Mouse (Mus musculus) forebrain, embryonic 11.5 days (tissue): ENCODE measurements around the gene Maats1. TPM values are rescaled to one million over a fixed set of nuclear protein-coding genes. Genes with fewer than 3 reads are reported as not detected.

Source experiments
- ATAC-seq: fragments of 200-750 bp; cut with Nextera tagmentation; replicated peaks from 2 replicates; pipeline ENCODE4 v1.8.0; 2017; ENCODE audit warnings: moderate TSS enrichment; ENCODE audit not compliant: low FRiP score
- DNase-seq: peaks from one replicate; pipeline ENCODE4 v3.0.0-alpha.2; 2017; ENCODE audit warnings: low spot score
- H3K27ac ChIP-seq: fragments of 300-500 bp; sonication (generic); 2 replicates; pipeline ENCODE4 v1.5.1; 2014; ENCODE audit warnings: low read depth, low read length
- H3K27me3 ChIP-seq: fragments of 300-500 bp; sonication (generic); 2 replicates; pipeline ENCODE4 v1.6.1; 2014; ENCODE audit warnings: mild to moderate bottlenecking, low read length, mixed read lengths; ENCODE audit not compliant: control insufficient read depth, insufficient read depth
- H3K36me3 ChIP-seq: fragments of 300-500 bp; sonication (generic); 2 replicates; pipeline ENCODE4 v1.6.1; 2014; ENCODE audit warnings: mild to moderate bottlenecking, low read length, moderate library complexity, mixed read lengths; ENCODE audit not compliant: control insufficient read depth, insufficient read depth
- H3K4me1 ChIP-seq: fragments of 300-500 bp; sonication (generic); replicated peaks from 2 replicates; pipeline ENCODE4 v1.6.1; 2014; ENCODE audit warnings: low read length, mixed read lengths; ENCODE audit not compliant: control insufficient read depth, insufficient read depth
- H3K4me2 ChIP-seq: fragments of 300-500 bp; sonication (generic); 2 replicates; pipeline ENCODE4 v1.6.1; 2014; ENCODE audit warnings: low read depth, mild to moderate bottlenecking, low read length, moderate library complexity, mixed read lengths; ENCODE audit not compliant: severe bottlenecking
- H3K4me3 ChIP-seq: fragments of 300-500 bp; sonication (generic); 2 replicates; pipeline ENCODE4 v1.5.1; 2014; ENCODE audit warnings: low read depth, low read length
- H3K9ac ChIP-seq: fragments of 300-500 bp; sonication (generic); 2 replicates; pipeline ENCODE4 v1.6.1; 2014; ENCODE audit warnings: low read length
- H3K9me3 ChIP-seq: fragments of 300-500 bp; sonication (generic); 2 replicates; pipeline ENCODE4 v1.6.1; 2016; ENCODE audit warnings: low read length, mixed read lengths; ENCODE audit not compliant: control insufficient read depth
- WGBS: fragments of 180-500 bp; shearing (Covaris S2); extraction: QIAGEN DNeasy Blood & Tissue Kit; methylation state at CpG from one replicate; pipeline ENCODE4 v1.1.7; 2014; 5-methylcytosine and 5-hydroxymethylcytosine counted together
- polyA plus RNA-seq: library from polyadenylated mRNA; unstranded; fragments of >200 nt; fragmentation: Nextera tagmentation; extraction: Ambion mirVana; gene quantifications from 2 replicates; pipeline ENCODE4 v1.2.1, GENCODE M21; 2014

Gene Maats1
- polyA plus RNA-seq, 1 experiment from 2014 or later = 0.41 TPM

DNA sequence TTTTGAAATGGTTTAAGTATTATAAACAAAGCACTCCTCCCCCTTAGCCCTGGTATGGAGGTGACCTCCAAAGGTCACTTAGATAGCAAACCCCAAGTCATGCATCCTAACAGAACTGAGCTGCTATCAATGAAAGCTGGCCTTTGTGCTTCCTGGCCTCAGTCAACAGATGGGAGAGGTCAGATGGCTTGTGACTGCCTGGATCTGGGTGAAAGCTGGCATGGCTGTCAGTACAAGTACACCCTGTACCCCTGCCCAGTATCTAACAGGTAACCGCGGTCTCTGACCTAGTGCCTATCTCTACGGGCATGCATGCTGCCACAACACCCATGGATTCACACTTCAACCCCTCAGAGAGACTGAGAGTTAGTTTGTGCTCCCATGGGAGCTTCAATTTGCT, 54.2 kb downstream of the Maats1 start:
- Histone ChIP-seq H3K4me3 (no peak overlapping the region), H3K9me3 (no peaks in the 10 kb centered on the region), H3K27me3 (no peaks in the 10 kb centered on the region), H3K4me2 (no peak overlapping the region), H3K27ac (no peak overlapping the region), H3K36me3 (no peaks in the 10 kb centered on the region), H3K4me1 (no peaks in the 10 kb centered on the region), H3K9ac (no peak overlapping the region)
- 91% methylated on average over 3 of the region's 3 CpGs for WGBS
- DNase-seq (no peak), ATAC-seq (no peak)

DNA sequence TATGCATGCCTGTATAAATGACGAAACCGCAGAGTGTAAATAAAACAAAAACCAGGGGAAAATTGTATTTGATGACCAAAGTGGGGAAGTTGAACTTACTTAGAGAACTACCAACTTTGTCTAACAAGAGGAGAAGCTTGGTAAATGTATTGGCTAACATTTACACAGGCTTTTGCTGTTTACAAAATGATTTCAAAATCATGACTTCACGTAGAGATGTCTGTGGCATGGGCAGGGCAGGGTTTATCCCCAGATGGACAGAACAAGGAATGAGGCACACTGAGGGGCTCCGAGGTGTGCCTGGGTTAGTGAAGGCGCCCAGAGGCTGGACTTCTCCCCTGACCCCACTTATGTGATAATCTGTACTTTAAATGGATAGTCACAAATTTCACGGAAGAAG, 54.6 kb downstream of the Maats1 start:
- peak; percentile 18 for DNase-seq

DNA sequence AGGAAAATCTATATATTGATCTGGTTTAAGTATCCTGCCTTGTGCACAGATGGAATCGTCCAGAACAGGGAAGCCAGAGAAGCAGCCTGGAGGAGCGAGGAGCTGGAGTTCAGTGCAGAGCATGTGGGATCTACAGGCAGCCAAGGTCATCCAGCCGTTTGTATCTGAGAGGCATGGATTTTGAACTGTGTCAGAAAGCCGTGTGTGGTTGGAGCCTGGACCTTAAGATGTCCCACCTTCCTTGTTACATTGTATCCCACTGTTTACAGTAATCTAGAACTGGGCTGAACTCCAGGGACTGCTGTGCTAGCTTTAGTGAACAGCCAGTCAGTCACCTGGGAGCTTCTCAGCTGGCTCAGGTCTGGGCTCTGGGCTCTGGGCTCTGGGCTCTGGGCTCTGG, 55.4 kb downstream of the Maats1 start:
- WGBS = 83% methylated on average over 4 of the region's 4 CpGs
- DNase-seq = peak; percentile 38

More for the DNA sequence above, 54.6 kb downstream of the Maats1 start:
- H3K9me3 ChIP-seq = no peaks in the 10 kb centered on the region
- ATAC-seq = no peak
- H3K4me1 ChIP-seq = no peaks in the 10 kb centered on the region
- H3K36me3 ChIP-seq = no peaks in the 10 kb centered on the region
- no peak overlapping the region for H3K27ac ChIP-seq
- H3K4me2 ChIP-seq = no peak overlapping the region
- WGBS = 81% methylated on average over 6 of the region's 6 CpGs
- H3K27me3 ChIP-seq = no peaks in the 10 kb centered on the region
- no peak overlapping the region for H3K9ac ChIP-seq
- H3K4me3 ChIP-seq = no peak overlapping the region

DNA sequence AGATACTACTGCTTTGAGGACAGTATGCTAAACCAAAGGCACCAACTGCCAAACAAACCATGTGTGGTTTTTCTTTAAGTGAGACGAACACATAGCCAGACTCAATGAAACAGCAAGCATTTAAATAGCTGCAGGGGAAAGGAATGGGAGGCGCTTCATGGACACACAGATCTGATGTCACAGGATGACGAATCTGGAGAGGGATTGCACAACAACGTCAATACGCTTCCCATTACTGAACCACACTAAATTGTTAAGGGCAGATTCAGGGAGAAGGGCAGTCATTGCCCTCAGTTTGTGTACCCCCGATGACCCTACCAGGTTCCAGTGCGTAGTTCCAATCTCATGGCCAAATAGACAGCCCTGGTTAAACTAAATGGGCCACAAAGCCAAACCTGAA, 56.1 kb downstream of the Maats1 start:
- no peak overlapping the region for H3K4me2 ChIP-seq
- no peaks in the 10 kb centered on the region for H3K4me1 ChIP-seq
- no peaks in the 10 kb centered on the region for H3K36me3 ChIP-seq
- no peak overlapping the region for H3K4me3 ChIP-seq
- no peak overlapping the region for H3K27ac ChIP-seq
- WGBS = 87% methylated on average over 7 of the region's 7 CpGs
- ATAC-seq (no peak), DNase-seq (peak; percentile 13)
- H3K9ac ChIP-seq = no peak overlapping the region
- H3K9me3 ChIP-seq = no peaks in the 10 kb centered on the region
- H3K27me3 ChIP-seq = no peaks in the 10 kb centered on the region

More for the DNA sequence above, 55.4 kb downstream of the Maats1 start:
- no peak overlapping the region for H3K9ac ChIP-seq
- H3K4me1 ChIP-seq = no peaks in the 10 kb centered on the region
- no peaks in the 10 kb centered on the region for H3K27me3 ChIP-seq
- H3K27ac ChIP-seq = no peak overlapping the region
- no peaks in the 10 kb centered on the region for H3K36me3 ChIP-seq
- no peak overlapping the region for H3K4me2 ChIP-seq
- no peak for ATAC-seq
- H3K4me3 ChIP-seq = no peak overlapping the region
- H3K9me3 ChIP-seq = no peaks in the 10 kb centered on the region

DNA sequence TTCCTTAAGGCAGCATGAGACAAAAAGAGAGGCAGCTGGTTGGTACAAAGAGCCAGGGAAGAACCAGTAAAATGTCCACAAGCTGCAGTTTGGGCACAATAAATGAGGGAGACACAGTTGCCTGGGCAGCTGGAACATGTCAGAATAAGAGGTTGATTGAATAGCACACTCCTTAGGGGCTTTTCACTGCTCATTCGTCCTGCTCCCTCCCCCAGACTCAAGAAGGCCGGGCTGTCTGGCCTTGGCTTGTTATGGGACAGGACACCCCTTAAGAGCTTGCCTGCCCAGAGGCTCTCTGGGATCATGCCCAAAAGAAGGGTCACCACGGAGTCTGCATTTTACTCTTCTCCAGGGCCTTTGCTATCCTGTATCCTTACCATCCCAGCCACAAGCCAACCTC, 58.6 kb downstream of the Maats1 start:
- H3K36me3 ChIP-seq = no peaks in the 10 kb centered on the region
- H3K4me2 ChIP-seq = no peak overlapping the region
- no peak overlapping the region for H3K27ac ChIP-seq
- no peak overlapping the region for H3K9ac ChIP-seq
- ATAC-seq = no peak
- H3K4me1 ChIP-seq = no peaks in the 10 kb centered on the region
- no peak overlapping the region for H3K4me3 ChIP-seq
- WGBS = 45% methylated on average over 3 of the region's 3 CpGs
- DNase-seq = peak; percentile 25
- H3K27me3 ChIP-seq = no peaks in the 10 kb centered on the region
- H3K9me3 ChIP-seq = no peaks in the 10 kb centered on the region

DNA sequence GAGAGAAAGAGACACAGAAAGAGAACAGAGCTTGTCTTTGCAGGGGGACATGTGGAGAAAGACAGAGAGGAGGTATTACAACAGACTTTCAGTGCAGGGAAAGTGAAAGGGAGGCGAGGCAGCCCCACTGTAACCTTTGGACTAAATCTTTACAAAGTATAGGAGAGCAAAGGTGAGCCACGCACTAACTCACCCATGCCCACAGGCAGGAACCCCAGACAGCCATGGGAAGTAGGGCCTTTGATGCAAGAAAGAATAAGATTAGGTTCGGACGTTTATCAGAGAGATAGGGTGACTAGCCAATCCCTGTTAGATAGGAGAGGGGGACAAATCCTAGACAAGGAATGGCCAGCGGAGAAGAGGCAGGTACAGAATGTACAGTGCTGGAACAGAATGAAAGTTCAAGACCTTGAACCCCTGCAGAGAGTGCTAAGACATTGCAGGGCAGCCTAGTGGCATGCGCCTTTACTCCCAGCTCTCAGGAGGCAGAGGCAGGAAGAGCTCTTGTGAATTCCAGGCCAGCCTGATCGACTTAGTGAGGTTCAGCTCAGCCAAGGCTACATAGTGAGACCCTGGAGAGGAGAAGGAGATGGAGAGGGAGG, 59.3 kb downstream of the Maats1 start:
- WGBS = 85% methylated on average over 7 of the region's 7 CpGs
- no peak overlapping the region for H3K27ac ChIP-seq

DNA sequence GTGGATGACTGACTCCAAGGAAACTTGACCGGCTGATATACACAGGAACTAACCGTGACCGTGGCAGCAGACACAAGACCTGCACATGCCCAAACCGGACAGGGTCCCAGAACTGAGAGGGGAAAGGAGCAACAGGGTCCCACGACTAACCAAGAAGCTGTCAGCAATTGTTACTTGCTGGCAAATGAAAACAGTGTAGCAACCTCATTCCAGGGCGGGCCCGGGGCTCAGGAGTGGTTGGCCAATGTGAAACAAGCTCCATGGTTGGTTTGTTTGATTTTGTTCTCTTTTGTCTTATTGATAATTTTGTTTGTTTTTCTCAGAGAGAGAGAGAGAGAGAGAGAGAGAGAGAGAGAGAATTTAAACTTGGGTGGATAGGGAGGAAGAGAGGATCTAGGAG, 61.0 kb downstream of the Maats1 start:
- H3K9ac ChIP-seq = no peak overlapping the region
- DNase-seq (no peak), ATAC-seq (no peak)
- H3K36me3 ChIP-seq = no peaks in the 10 kb centered on the region
- no peaks in the 10 kb centered on the region for H3K9me3 ChIP-seq
- H3K4me3 ChIP-seq = no peak overlapping the region
- no peak overlapping the region for H3K4me2 ChIP-seq
- no peak overlapping the region for H3K27ac ChIP-seq
- no peaks in the 10 kb centered on the region for H3K27me3 ChIP-seq
- 85% methylated on average over 7 of the region's 7 CpGs for WGBS
- no peaks in the 10 kb centered on the region for H3K4me1 ChIP-seq

More for the DNA sequence above, 59.3 kb downstream of the Maats1 start:
- no peaks in the 10 kb centered on the region for H3K27me3 ChIP-seq
- no peak overlapping the region for H3K4me2 ChIP-seq
- no peaks in the 10 kb centered on the region for H3K36me3 ChIP-seq
- no peaks in the 10 kb centered on the region for H3K4me1 ChIP-seq
- no peak overlapping the region for H3K9ac ChIP-seq
- DNase-seq (peak; percentile 36), ATAC-seq (no peak)
- H3K9me3 ChIP-seq = no peaks in the 10 kb centered on the region
- no peak overlapping the region for H3K4me3 ChIP-seq

DNA sequence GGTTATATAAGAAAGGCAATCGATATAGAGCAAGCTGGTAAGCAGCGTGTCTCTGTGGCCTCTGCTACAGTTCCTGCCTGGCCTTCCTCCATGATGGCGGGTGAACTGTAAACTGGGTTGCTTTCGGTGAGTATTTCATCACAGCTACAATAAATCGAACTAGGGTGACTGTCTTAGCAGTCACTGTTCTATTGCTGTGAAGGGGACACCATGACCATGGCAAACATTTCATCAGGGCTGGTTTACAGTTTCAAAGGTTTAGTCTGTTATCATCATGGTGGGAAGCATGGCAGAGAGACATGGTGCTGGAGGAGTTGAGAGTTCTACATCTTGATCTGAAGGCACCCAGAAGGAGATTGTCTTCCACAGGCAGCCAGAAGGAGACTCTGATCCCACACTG, 62.1 kb downstream of the Maats1 start:
- Histone ChIP-seq H3K4me1 (no peaks in the 10 kb centered on the region), H3K27ac (no peak overlapping the region), H3K36me3 (no peaks in the 10 kb centered on the region), H3K9me3 (no peaks in the 10 kb centered on the region), H3K4me2 (no peak overlapping the region), H3K9ac (no peak overlapping the region), H3K27me3 (no peaks in the 10 kb centered on the region), H3K4me3 (no peak overlapping the region)
- 93% methylated on average over 5 of the region's 5 CpGs for WGBS
- no peak for ATAC-seq
- DNase-seq = peak; percentile 21

DNA sequence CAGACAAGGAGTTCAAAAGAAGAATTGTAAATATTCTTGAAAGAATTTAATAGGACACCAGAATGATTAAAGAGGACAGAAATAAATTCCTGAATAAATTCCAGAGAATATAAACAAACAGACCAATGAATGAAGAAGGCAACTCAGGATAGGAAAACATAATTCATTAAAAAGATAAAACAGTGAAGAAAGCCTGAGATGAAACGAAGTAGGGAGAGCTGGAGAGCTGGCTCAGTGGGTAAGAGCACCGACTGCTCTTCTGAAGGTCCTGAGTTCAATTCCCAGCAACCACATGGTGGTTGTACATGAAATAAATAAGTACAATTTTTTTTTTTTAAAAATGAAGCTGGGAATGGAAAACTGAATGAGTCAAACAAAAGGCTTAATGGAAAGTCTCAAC, 67.2 kb downstream of the Maats1 start:
- ATAC-seq (no peak), DNase-seq (no peak)
- Histone ChIP-seq H3K27me3 (no peaks in the 10 kb centered on the region), H3K9ac (no peak overlapping the region), H3K4me2 (no peak overlapping the region), H3K4me1 (no peaks in the 10 kb centered on the region), H3K27ac (no peak overlapping the region), H3K36me3 (no peaks in the 10 kb centered on the region), H3K9me3 (no peaks in the 10 kb centered on the region), H3K4me3 (no peak overlapping the region)
- WGBS = 84% methylated on average over 2 of the region's 2 CpGs
